Mouse (Mus musculus): Measurements from ENCODE around the gene Trim63.

Gene Trim63

GRCm38 (mm10) chr4:134298626-134299497, 16.1 kb upstream of the Trim63 start:
- DNase-seq (ENCODE audit: low read depth, low spot score) = peak; percentile 90

GRCm38 (mm10) chr4:134299498-134299810, 15.5 kb upstream of the Trim63 start:
- DNase-seq (ENCODE audit: low read depth, low spot score) = no peak

DNA sequence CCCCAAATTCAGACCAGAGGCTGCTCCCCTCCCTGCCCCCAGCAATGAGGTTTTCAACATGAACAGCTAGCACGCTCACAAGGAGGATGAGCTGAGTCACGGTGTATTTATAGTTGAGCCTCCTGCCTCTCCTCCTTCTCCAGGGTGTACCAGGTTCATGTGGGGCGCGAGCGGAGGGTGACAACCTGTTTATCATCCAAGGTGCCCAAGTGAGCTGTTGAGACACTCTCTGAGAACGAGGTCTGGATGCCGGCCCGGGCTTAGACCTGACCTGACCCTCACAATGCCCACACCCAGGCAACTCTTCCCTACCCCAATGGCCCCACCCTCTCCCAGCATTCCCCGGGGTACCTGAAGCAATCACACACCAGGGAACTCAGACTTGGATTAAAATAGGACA, 14.6 kb upstream of the Trim63 start:
- DNase-seq (ENCODE audit: low read depth, low spot score) = no peak

DNA sequence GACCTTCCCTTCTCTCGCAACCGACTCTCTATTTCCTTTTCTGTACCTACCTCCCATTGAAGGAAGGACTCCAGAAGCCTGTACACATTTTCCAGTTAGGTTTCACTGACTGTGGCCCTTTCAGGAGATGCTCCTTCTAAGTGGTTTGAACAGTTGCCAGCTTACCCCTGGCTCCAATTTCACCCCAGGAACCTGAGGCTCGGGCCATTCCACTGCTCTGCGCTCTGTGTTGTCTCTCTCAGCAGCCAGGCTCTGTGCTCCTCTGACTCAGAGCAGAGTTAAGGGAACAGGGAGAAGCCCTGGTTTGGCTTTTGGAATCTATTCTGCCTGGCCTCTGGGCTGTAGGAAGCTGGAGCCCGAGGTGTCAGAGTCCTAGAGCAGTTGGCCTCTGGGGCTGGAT, 12.8 kb upstream of the Trim63 start:
- no peak for DNase-seq (ENCODE audit: low read depth, low spot score)

GRCm38 (mm10) chr4:134306963-134307362, 8.0 kb upstream of the Trim63 start:
- DNase-seq (ENCODE audit: low read depth, low spot score) = no peak

- DNase-seq (ENCODE audit: low read depth, low spot score) = no peak
These were observed 7.4 kb upstream of the Trim63 start for GRCm38 (mm10) chr4:134307367-134308072.

DNA sequence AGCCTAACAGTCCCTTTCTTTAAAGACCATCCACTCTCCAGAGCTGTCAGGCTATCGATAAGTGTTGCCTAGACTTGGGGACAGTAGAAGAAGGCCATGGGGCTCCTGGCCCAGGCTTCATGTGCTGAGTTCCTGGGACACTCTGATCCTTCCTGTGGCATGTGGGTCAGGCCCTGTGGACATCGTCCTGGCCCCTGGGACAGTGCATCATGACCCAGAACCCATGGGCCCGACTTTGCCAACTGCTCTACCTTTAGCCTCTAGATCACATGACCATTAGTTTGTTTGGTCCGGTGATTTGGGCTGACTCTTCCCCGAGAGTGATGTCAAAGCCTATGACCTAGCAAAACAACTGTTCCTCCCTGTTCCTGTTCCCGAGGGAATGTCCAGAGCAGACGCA, 4.8 kb upstream of the Trim63 start:
- no peak for DNase-seq (ENCODE audit: low read depth, low spot score)

- no peak for DNase-seq (ENCODE audit: low read depth, low spot score)
These were observed 4.3 kb upstream of the Trim63 start for GRCm38 (mm10) chr4:134310656-134311055.

GRCm38 (mm10) chr4:134311784-134312183, 3.1 kb upstream of the Trim63 start:
- no peak for DNase-seq (ENCODE audit: low read depth, low spot score)

GRCm38 (mm10) chr4:134312341-134312740, 2.6 kb upstream of the Trim63 start:
- DNase-seq (ENCODE audit: low read depth, low spot score) = peak; percentile 52

DNA sequence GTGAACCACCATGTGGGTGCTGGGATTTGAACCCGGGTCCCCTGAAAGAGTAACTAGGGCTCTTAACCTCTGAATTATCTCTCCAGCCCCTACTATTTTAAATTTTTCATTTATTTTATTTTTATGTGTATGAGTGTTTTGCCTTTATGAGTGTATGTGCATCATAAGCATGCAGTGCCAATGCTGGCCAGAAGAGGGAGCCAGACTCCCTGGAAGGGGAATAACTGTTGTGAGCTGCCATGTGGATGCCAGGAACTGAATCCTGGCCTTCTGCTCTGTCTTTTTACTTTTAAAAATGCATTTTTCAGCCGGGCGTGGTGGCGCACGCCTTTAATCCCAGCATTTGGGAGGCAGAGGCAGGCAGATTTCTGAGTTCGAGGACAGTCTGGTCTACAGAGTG, 2.0 kb upstream of the Trim63 start:
- DNase-seq (ENCODE audit: low read depth, low spot score) = peak; percentile 89

DNA sequence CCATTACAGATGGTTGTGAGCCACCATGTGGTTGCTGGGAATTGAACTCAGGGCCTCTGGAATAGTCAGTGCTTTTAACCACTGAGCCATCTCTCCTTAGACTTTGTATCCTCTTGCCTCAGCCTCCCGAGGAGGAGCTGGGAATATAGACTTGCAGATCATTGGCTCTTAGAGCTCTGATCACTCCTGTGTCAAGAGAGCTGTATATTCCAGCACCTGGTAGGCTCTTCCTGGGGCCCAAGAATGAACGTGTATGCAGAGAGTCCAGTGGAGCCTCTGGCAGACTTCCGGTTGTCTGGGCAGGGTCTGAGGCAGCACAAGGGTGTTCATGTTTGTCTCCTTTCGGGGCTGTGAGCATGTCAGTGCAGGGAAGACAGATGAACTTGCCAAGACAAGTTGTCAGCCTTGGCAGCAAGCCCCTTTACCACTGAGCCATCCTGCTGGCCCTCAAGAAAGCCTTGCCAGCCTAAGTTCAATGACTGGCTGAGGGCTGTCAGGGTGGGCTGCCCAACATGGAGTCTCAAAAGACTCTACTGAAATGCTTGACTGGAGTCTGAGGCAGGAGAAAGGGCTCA, 752 bp upstream of the Trim63 start:
- DNase-seq (ENCODE audit: low read depth, low spot score) = peak; percentile 64

DNA sequence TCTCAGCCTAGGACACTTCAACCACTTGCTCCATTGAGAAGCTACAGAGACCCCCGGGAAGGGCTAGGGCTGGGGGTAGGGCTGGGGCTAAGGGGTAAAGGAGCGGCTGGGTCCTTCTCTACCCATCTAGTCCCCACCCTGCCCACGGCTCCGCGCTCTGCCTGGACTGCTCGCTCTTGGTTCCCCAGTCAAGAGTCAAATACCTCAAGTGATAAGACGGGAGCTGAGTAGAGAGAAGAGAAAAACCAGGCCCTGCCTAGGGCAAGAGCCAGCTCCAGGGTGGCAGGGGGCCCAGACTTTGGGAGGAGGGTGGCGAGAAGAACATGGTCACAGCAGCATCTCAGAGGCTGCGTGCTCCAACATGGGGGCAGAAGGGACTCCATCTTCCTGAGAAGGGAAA, 550 bp downstream of the Trim63 start:
- DNase-seq (ENCODE audit: low read depth, low spot score) = no peak

- peak; percentile 82 for DNase-seq (ENCODE audit: low read depth, low spot score)
These were observed 1.5 kb downstream of the Trim63 start for GRCm38 (mm10) chr4:134316390-134316789.

DNA sequence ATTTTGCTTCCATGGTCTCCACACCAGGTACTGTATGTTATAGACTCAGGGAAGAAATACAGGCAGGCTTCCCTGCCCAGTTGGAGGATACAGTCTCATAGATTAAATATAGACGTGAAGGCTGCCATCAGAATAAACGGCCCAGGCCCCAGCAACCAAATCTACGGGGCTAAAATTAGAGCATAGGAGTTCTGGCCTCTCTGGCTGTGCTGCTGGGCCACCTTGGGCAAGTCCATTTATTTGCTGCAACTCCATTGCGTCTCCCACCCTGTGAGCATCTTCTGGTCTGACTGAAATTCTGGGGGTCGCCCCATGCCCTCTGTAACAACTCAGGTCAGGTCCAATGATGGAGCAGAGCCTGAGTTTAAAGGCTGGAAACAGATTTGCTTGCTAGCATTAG, 4.2 kb downstream of the Trim63 start:
- DNase-seq (ENCODE audit: low read depth, low spot score) = no peak

GRCm38 (mm10) chr4:134319674-134320073, 4.8 kb downstream of the Trim63 start:
- no peak for DNase-seq (ENCODE audit: low read depth, low spot score)

GRCm38 (mm10) chr4:134321524-134321923, 6.6 kb downstream of the Trim63 start:
- peak; percentile 78 for DNase-seq (ENCODE audit: low read depth, low spot score)

- no peak for DNase-seq (ENCODE audit: low read depth, low spot score)
These were observed 9.7 kb downstream of the Trim63 start for GRCm38 (mm10) chr4:134324655-134325054.

GRCm38 (mm10) chr4:134326859-134327530, 12.1 kb downstream of the Trim63 start:
- peak; percentile 90 for DNase-seq (ENCODE audit: low read depth, low spot score)

GRCm38 (mm10) chr4:134328151-134328550, 13.2 kb downstream of the Trim63 start:
- DNase-seq (ENCODE audit: low read depth, low spot score) = no peak

DNA sequence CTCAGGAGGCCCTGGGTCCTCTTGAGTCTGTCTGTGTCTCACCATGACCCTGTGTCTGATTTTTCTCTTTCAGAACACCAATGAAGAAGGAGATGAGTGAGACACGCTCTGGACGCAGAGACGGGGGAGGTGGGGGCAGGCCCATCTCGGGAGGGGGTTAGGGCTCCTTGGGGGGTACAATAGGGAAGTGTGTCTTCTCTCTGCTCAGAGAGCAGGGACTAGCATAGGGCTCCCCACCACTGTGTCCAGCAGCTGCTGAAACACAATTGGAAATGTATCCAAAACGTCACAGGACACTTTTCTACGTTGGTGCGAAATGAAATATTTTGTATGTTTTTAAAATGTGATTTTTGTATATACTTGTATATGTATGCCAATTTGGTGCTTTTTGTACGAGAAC, 13.9 kb downstream of the Trim63 start:
- no peak for DNase-seq (ENCODE audit: low read depth, low spot score)

GRCm38 (mm10) chr4:134330281-134330680, 15.4 kb downstream of the Trim63 start:
- DNase-seq (ENCODE audit: low read depth, low spot score) = no peak
